Mouse (Mus musculus) cerebellum, adult 2 months (tissue): Measurements from ENCODE around the gene Kdelr3. TPM values are rescaled to one million over a fixed set of nuclear protein-coding genes. Genes with fewer than 3 reads are reported as not detected.

Source experiments
- DNase-seq, 2 experiments: peaks; one replicate each; pipeline ENCODE4 v3.0.0; 2021
- H3K27ac ChIP-seq: fragments of 200-500 bp; 2 replicates; pipeline ENCODE4 v1.5.1; 2012; ENCODE audit warnings: low read length, control low read depth, inconsistent platforms; ENCODE audit not compliant: insufficient read depth
- H3K27me3 ChIP-seq: fragments of 200-500 bp; 2 replicates; pipeline ENCODE4 v1.6.1; 2012; ENCODE audit warnings: inconsistent platforms, mild to moderate bottlenecking, low read length, moderate library complexity; ENCODE audit not compliant: control insufficient read depth, insufficient read depth
- H3K4me1 ChIP-seq: fragments of 200-500 bp; 2 replicates; pipeline ENCODE4 v1.6.1; 2011; ENCODE audit warnings: low read length; ENCODE audit not compliant: control insufficient read depth, insufficient read depth
- H3K4me3 ChIP-seq: fragments of 200-500 bp; replicated peaks from 2 replicates; pipeline ENCODE3; 2011; ENCODE audit warnings: mild to moderate bottlenecking, low read depth, low read length, control low read depth; ENCODE audit not compliant: insufficient read depth
- CTCF ChIP-seq: fragments of 200-500 bp; IDR thresholded peaks from 2 replicates; pipeline ENCODE4 v1.5.1; 2011; ENCODE audit warnings: low read depth, mild to moderate bottlenecking, control low read depth, low read length, moderate library complexity, borderline replicate concordance; ENCODE audit not compliant: insufficient read depth
- POLR2A ChIP-seq: fragments of 200-500 bp; IDR thresholded peaks from 2 replicates; pipeline ENCODE4 v1.6.1; 2011; ENCODE audit warnings: low read length, control low read depth, borderline replicate concordance; ENCODE audit not compliant: insufficient read depth
- WGBS: fragments of 180-500 bp; shearing (Covaris S2); methylation state at CpG from one replicate; pipeline ENCODE4 v1.1.7; 2018; 5-methylcytosine and 5-hydroxymethylcytosine counted together
- polyA plus RNA-seq: library from polyadenylated mRNA; depleted of rRNA; stranded (reverse); fragments of >200 nt; gene quantifications from 2 replicates; pipeline ENCODE4 v1.2.3, GENCODE M21; 2012

Gene Kdelr3
- polyA plus RNA-seq, 1 experiment: 1.7 TPM

GRCm38 (mm10) chr15:79519400-79520220 is 3.4 kb downstream of the Kdelr3 start:
- Histone ChIP-seq H3K4me3 (no peak overlapping the region), H3K27me3 (no peaks in the 10 kb centered on the region; the same call in 1 of the 2 replicates), H3K27ac (no peak overlapping the region), H3K4me1 (peaks cover 12% of the 10 kb centered on the region)
- TF ChIP-seq POLR2A: no peak
- TF ChIP-seq CTCF: no peak
- 65% methylated on average over 16 of the region's 16 CpGs for WGBS
- no peak for DNase-seq

GRCm38 (mm10) chr15:79525564-79525963 is 9.4 kb downstream of the Kdelr3 start:
- no peak for TF ChIP-seq CTCF
- TF ChIP-seq POLR2A: peak; percentile 8; the same call in 1 of the 2 replicates
- DNase-seq: no peak
- peaks cover 7% of the 10 kb centered on the region for H3K4me1 ChIP-seq
- no peaks in the 10 kb centered on the region for H3K27me3 ChIP-seq
- no peak overlapping the region for H3K27ac ChIP-seq
- 86% methylated on average over 5 of the region's 5 CpGs for WGBS
- no peak overlapping the region for H3K4me3 ChIP-seq

- 50% methylated on average over 9 of the region's 9 CpGs for WGBS
- DNase-seq: no peak
- no peak overlapping the region for H3K4me3 ChIP-seq
- no peaks in the 10 kb centered on the region for H3K27me3 ChIP-seq
- no peak for TF ChIP-seq CTCF
- peak; percentile 4; the same call in 1 of the 2 replicates for TF ChIP-seq POLR2A
- no peak overlapping the region for H3K27ac ChIP-seq
- H3K4me1 ChIP-seq: peaks cover 7% of the 10 kb centered on the region
These were observed 10.0 kb downstream of the Kdelr3 start for GRCm38 (mm10) chr15:79525979-79526768.

GRCm38 (mm10) chr15:79527192-79527591 is 11.0 kb downstream of the Kdelr3 start:
- TF ChIP-seq POLR2A: no peak
- no peak for TF ChIP-seq CTCF
- Histone ChIP-seq H3K4me1 (peaks cover 7% of the 10 kb centered on the region), H3K27ac (no peak overlapping the region), H3K4me3 (no peak overlapping the region), H3K27me3 (no peaks in the 10 kb centered on the region)
- WGBS: 9% methylated on average over 4 of the region's 4 CpGs
- peak; percentile 66 to 81 for DNase-seq

GRCm38 (mm10) chr15:79527991-79528639 is 11.9 kb downstream of the Kdelr3 start:
- Histone ChIP-seq H3K4me3 (no peak overlapping the region), H3K27ac (no peak overlapping the region), H3K27me3 (no peaks in the 10 kb centered on the region), H3K4me1 (peaks cover 7% of the 10 kb centered on the region)
- TF ChIP-seq CTCF (no peak), POLR2A (no peak)
- 31% methylated on average over 5 of the region's 5 CpGs for WGBS
- no peak for DNase-seq

GRCm38 (mm10) chr15:79529935-79530334 is 13.7 kb downstream of the Kdelr3 start:
- no peak for DNase-seq

GRCm38 (mm10) chr15:79533796-79534195 is 17.6 kb downstream of the Kdelr3 start:
- Histone ChIP-seq H3K4me3 (no peak overlapping the region), H3K27me3 (no peaks in the 10 kb centered on the region), H3K4me1 (no peaks in the 10 kb centered on the region; the same call in 1 of the 2 replicates), H3K27ac (no peak overlapping the region)
- DNase-seq: no peak
- WGBS: 56% methylated on average over 3 of the region's 3 CpGs
- TF ChIP-seq CTCF: no peak
- TF ChIP-seq POLR2A: no peak

More at GRCm38 (mm10) chr15:79529935-79530334, 13.7 kb downstream of the Kdelr3 start:
- TF ChIP-seq POLR2A: no peak
- no peak for TF ChIP-seq CTCF
- Histone ChIP-seq H3K4me3 (no peak overlapping the region), H3K4me1 (peaks cover 7% of the 10 kb centered on the region), H3K27me3 (no peaks in the 10 kb centered on the region), H3K27ac (no peak overlapping the region)
- 28% methylated on average over 7 of the region's 7 CpGs for WGBS

- Histone ChIP-seq H3K4me1 (no peaks in the 10 kb centered on the region; the same call in none of the 2 replicates), H3K27me3 (no peaks in the 10 kb centered on the region), H3K27ac (no peak overlapping the region), H3K4me3 (no peak overlapping the region)
- no peak for DNase-seq
- 86% methylated on average over 3 of the region's 3 CpGs for WGBS
- TF ChIP-seq CTCF (no peak), POLR2A (no peak)
These were observed 27.8 kb downstream of the Kdelr3 start for GRCm38 (mm10) chr15:79543968-79544367.
